Mouse (Mus musculus) urinary bladder, postnatal 25 days (tissue): ENCODE results near the gene Il6st.

Experiments
- DNase-seq: peaks from one replicate; pipeline ENCODE4 v3.0.0; 2022; ENCODE audit warnings: low spot score

Gene Il6st

DNA sequence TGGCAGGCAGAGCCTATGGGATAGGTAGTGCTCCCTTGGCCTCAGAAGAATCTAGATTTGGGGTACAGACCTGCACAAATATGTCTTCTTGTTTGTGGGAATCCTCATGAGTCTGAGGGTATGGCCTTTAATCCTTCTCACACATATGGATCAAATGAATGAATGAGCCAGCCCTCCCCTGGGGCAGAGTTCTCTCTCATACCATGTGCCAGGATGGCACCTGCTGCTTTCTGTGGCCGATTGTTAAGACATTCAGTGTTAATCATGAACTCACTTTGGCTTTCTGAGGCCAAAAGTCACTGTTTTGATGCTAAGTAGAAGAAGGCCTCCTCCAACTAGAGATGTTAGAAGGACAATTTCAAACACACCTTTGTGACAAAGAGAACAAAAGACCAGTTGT is 63.3 kb downstream of the Il6st start:
- DNase-seq, result no peak

- DNase-seq, result peak; percentile 72
Observed at GRCm38 (mm10) chr13:112529893-112530292, 66.0 kb downstream of the Il6st start.

DNA sequence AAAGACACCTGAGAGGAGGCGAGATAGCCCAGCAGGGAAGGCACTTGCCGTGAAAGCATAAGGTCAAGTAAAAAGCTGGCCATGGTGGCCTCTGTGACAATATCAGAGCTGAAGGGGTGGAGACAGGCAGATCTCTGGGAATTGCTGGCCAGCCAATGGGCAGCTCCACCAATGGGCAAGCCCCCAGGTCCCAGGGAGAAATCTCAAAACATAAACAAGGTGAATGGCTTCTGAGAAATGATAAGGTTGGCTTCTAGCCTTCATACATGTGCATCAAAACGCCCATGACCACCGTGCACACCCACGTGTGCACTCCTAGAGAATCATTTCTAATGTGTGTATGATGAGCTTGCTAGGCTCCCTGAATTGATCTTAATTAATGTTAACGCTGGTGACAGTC is 68.4 kb downstream of the Il6st start:
- DNase-seq, result no peak

- DNase-seq, result no peak
Observed at GRCm38 (mm10) chr13:112533556-112533955, 69.7 kb downstream of the Il6st start.

DNA sequence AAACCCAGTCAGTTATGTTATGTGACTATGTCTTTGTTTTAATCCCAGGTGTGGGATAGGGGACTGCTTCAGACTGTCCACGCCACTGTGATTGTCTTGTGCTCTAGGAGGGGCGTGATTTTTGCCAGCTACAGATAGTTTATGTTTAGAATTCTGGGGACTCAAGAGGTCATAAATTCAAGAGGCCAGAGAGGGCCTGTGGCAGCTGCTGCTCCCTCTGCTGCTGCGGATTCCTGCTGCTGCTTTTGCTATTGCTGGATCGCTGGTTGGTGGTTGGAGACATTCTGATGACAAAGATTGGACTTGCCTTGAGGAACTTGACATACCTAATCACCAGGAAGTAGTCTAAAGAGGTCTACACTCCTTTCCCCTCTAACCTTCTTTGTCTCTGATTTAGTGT is 72.7 kb downstream of the Il6st start:
- no peak for DNase-seq

GRCm38 (mm10) chr13:112537065-112537464 is 73.2 kb downstream of the Il6st start:
- DNase-seq, result no peak

DNA sequence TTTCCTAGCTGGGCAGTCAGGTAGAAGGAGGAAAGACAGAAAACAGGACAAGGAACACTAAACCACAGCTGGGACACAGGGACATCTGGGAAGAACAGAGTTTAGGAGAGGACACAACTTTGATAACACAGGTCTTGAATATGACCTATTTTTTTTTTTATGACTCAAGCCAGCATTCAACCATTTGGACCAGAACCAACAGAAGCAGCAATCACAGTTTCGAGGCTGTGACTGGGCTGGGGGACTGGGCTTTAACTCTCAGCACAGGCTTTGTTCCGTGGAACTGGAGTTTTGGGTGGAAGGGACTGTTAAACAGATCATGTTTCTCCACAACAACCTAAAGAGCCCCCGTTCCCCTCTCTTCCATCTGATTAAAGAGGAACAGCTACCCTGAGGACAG is 76.7 kb downstream of the Il6st start:
- no peak for DNase-seq

GRCm38 (mm10) chr13:112541223-112541975 is 77.5 kb downstream of the Il6st start:
- no peak for DNase-seq

DNA sequence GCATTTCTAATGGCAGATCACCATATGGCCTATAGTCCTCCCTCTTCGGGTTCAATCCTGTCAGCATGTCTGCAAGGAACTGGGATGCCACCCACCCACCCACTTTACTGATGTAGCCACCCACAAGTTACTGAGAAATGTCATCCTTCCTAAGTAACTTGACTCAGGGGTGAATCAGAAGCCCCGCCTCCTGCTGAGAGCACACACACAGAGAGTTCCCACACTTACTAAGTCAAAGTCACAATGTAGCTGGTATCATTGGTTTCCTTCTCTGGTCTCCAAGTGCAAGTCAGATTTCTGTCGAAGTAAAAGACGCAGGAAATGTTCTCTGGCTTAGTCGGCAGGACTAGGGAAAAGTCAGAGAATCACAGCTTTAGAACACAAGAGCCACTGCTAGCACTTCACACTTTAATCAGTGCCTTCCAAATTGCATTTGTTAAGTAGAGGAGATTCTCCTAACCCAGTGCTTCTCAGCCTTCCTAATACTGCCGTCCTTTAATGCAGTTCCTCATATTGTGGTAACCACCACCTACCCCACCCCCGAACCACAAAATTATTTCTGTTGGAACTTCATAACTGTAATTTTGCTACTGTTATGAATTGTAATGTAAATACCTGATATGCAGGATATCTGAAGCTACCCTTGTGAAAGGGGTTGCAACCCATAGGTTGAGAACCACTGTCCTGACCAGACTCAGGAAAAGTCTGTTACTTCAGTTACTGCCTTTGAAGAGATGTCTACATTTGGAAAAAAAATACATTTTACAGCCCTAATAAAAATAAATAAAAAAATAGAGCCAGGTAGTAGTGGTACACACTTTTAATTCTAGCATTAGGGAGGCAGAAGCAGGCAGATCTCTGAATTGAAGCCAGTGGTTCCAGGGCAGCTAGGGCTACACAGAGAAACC is 88.0 kb downstream of the Il6st start:
- DNase-seq, result no peak

GRCm38 (mm10) chr13:112553304-112553703 is 89.4 kb downstream of the Il6st start:
- no peak for DNase-seq

GRCm38 (mm10) chr13:112556501-112556900 is 92.6 kb downstream of the Il6st start:
- DNase-seq, result no peak
